20 mouse cellular contexts compared by ENCODE assay signal in the genomic region with DNA sequence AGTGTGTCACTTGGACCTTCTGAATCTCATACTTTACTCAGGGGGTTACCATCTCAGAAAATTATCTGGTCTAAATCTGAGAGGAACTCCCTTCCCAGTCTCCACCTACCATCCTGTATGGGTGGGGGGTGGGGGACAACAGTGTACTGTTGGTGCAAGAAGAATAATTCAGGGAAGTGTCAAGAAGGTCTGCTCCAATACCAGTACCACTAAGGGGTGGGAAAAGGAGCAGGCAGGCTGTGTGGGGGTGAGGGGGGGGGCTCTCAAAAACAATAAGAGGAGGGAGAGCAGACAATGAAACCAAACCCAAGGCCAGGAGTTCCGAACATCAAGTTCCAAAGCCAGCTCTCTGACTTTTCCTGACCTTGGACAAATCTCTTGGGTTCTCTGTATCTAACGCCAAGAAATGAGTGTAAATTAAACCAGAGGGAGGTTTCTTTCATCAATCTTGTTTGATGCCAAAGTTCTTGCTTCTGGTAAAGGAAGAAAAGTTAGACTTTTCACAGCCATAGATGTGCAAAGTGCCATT. TPM values are rescaled to one million over a fixed set of nuclear protein-coding genes. Genes with fewer than 3 reads are reported as not detected.
DNase-seq lines count a peak whose midpoint lies in the region; ATAC-seq lines count a peak whose summit lies in the region.
"Had no signal": no experiment of that assay in that cellular context is flagged by ENCODE, and none has a peak within 500 bp of the region (broad histone marks: within the 10 kb centered on the region; RNA-seq: fewer than 3 reads in every experiment).

No protein-coding gene starts in this region.

- peak; percentile 7 for DNase-seq in gastrocnemius, postnatal 25 days
- no peak for DNase-seq in gastrocnemius, postnatal 10 days
- no peak for DNase-seq in kidney, adult 9 months
- DNase-seq in limb, embryonic 11.5 days (ENCODE audit: low spot score) = no peak
- no peak for DNase-seq in limb, embryonic 10.5 days (ENCODE audit: low spot score)
- DNase-seq in lung, postnatal 4 days = no peak
- DNase-seq: cerebellum, adult 11 months; cerebellum, postnatal 14 days; left cerebral cortex, postnatal 4 days; thymus, adult 18-20 months; thymus, postnatal 4 days had no signal

- H3K9me3 ChIP-seq in kidney, embryonic 14.5 days (ENCODE audit: control insufficient read depth, low read length) = no peaks in the 10 kb centered on the region
- H3K9me3 ChIP-seq in limb, embryonic 11.5 days (ENCODE audit: control insufficient read depth, low read length) = no peaks in the 10 kb centered on the region
- H3K9me3 ChIP-seq in limb, embryonic 10.5 days (replicated peaks) = no peaks in the 10 kb centered on the region
- H3K9me3 ChIP-seq: forebrain, embryonic 10.5 days; hindbrain, embryonic 15.5 days; midbrain, embryonic 15.5 days; neural tube, embryonic 12.5 days had no signal

- no peak overlapping the region for H3K4me3 ChIP-seq in kidney, embryonic 14.5 days (ENCODE audit: low read length)
- H3K4me3 ChIP-seq in limb, embryonic 11.5 days (ENCODE audit: low read depth, low read length) = no peak overlapping the region
- no peak overlapping the region for H3K4me3 ChIP-seq in limb, embryonic 10.5 days
- H3K4me3 ChIP-seq: forebrain, embryonic 10.5 days; hindbrain, embryonic 15.5 days; midbrain, embryonic 15.5 days; neural tube, embryonic 12.5 days had no signal

- H3K4me1 ChIP-seq in kidney, embryonic 14.5 days (ENCODE audit: control insufficient read depth, insufficient read depth, low read length) = no peaks in the 10 kb centered on the region
- no peaks in the 10 kb centered on the region for H3K4me1 ChIP-seq in limb, embryonic 11.5 days (ENCODE audit: control insufficient read depth, insufficient read depth, low read length)
- H3K4me1 ChIP-seq in limb, embryonic 10.5 days = no peaks in the 10 kb centered on the region
- H3K4me1 ChIP-seq: forebrain, embryonic 10.5 days; neural tube, embryonic 12.5 days had no signal

- H3K27ac ChIP-seq in kidney, embryonic 14.5 days (ENCODE audit: low read depth, low read length) = no peak overlapping the region
- no peak overlapping the region for H3K27ac ChIP-seq in limb, embryonic 11.5 days (replicated peaks; ENCODE audit: low read depth, low read length)
- H3K27ac ChIP-seq in limb, embryonic 10.5 days = no peak overlapping the region
- H3K27ac ChIP-seq: forebrain, embryonic 10.5 days; hindbrain, embryonic 15.5 days; macrophage; midbrain, embryonic 15.5 days; neural tube, embryonic 12.5 days had no signal

- H3K27me3 ChIP-seq in kidney, embryonic 14.5 days (ENCODE audit: control insufficient read depth, insufficient read depth, low read length) = no peaks in the 10 kb centered on the region
- H3K27me3 ChIP-seq in limb, embryonic 11.5 days (ENCODE audit: control insufficient read depth, insufficient read depth, low read length) = no peaks in the 10 kb centered on the region
- H3K27me3 ChIP-seq in limb, embryonic 10.5 days (ENCODE audit: low read depth, poor library complexity, severe bottlenecking) = peaks cover 8% of the 10 kb centered on the region
- H3K27me3 ChIP-seq: hindbrain, embryonic 15.5 days; midbrain, embryonic 15.5 days; neural tube, embryonic 12.5 days had no signal

- no peak overlapping the region for H3K9ac ChIP-seq in kidney, embryonic 14.5 days (ENCODE audit: low read depth, low read length)
- H3K9ac ChIP-seq in limb, embryonic 11.5 days (ENCODE audit: low read length) = no peak overlapping the region
- H3K9ac ChIP-seq: hindbrain, embryonic 15.5 days; midbrain, embryonic 15.5 days; neural tube, embryonic 12.5 days had no signal

- WGBS in kidney, embryonic 14.5 days = 25% methylated on average over 2 of the region's 2 CpGs
- WGBS in limb, embryonic 11.5 days = 71% methylated on average over 2 of the region's 2 CpGs
- WGBS in limb, embryonic 10.5 days = 74% methylated on average over 2 of the region's 2 CpGs

- no peaks in the 10 kb centered on the region for H3K36me3 ChIP-seq in kidney, embryonic 14.5 days (ENCODE audit: control insufficient read depth, insufficient read depth, low read length)
- no peaks in the 10 kb centered on the region for H3K36me3 ChIP-seq in limb, embryonic 11.5 days (ENCODE audit: control insufficient read depth, insufficient read depth, low read length)
- H3K36me3 ChIP-seq in limb, embryonic 10.5 days = no peaks in the 10 kb centered on the region
- H3K36me3 ChIP-seq: forebrain, embryonic 10.5 days; hindbrain, embryonic 15.5 days; midbrain, embryonic 15.5 days; neural tube, embryonic 12.5 days had no signal

- ATAC-seq in kidney, embryonic 14.5 days (ENCODE audit: low FRiP score, low TSS enrichment) = peak; percentile 77
- 0 out of 2 replicates have a peak, but pooled peaks have one; percentile 35 for ATAC-seq in limb, embryonic 11.5 days (ENCODE audit: insufficient number of reproducible peaks, low FRiP score, low TSS enrichment, low read depth)
- ATAC-seq: forebrain, embryonic 16.5 days; midbrain, embryonic 15.5 days had no signal

- H3K4me2 ChIP-seq in kidney, embryonic 14.5 days (replicated peaks; ENCODE audit: low read depth, low read length) = no peak overlapping the region
- no peak overlapping the region for H3K4me2 ChIP-seq in limb, embryonic 11.5 days (ENCODE audit: low read depth, severe bottlenecking)
- H3K4me2 ChIP-seq: hindbrain, embryonic 15.5 days; midbrain, embryonic 15.5 days; neural tube, embryonic 12.5 days had no signal

RNA-seq across cellular contexts. Expression of gene Dnm3, which starts 8.0 kb away (rescaled TPM):
- 1 to 10 TPM; 4.7 to 7.6 TPM for total RNA-seq in gastrocnemius, postnatal 25 days (2021)
- 1 to 10 TPM; 6.3 to 8.6 TPM for total RNA-seq in gastrocnemius, postnatal 10 days (2021)
- 5.1 and 6.5 TPM in 2 replicates for polyA plus RNA-seq in kidney, embryonic 14.5 days (2014; fragmentation: Nextera tagmentation; extraction: Ambion mirVana)
- 13.9 and 17.5 TPM in 2 replicates for polyA plus RNA-seq in limb, embryonic 11.5 days (2014; fragmentation: Nextera tagmentation; extraction: Ambion mirVana)
- polyA plus RNA-seq in limb, embryonic 10.5 days (2016; fragmentation: Nextera tagmentation; extraction: Ambion mirVana) = 5.8 and 11.6 TPM in 2 replicates
- total RNA-seq: hematopoietic stem cell, adult 5-6 weeks; MEL had no signal
- polyA plus RNA-seq: macrophage had no signal
